Mouse (Mus musculus): ENCODE data around the gene Zfyve26. TPM values are rescaled to one million over a fixed set of nuclear protein-coding genes. Genes with fewer than 3 reads are reported as not detected.

Gene Zfyve26
- total and polyA plus RNA-seq, 3 experiments = 10.8 to 14.8 (median 14.3) TPM

DNA sequence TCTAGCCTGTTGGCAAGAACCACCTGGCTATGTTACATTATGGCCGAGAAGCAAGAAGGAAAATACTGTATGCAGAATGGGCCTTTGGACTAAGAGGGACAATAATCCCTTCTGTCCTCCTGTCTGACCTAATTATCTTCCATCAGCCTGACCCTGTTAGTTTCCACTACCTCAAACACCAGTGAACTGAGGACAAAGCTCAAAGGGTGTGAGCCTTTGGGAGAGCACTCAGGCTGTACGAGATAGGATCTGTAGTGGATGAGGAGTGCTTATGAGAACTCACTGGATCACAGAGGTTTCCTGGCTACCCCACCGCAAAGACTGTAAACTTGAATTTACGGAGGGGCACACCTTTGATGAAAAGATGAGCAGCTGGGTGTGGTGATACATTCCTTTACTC, 17.6 kb upstream of the Zfyve26 start:
- 86% methylated on average over 4 of the region's 4 CpGs for WGBS
- Histone ChIP-seq H3K27me3 (ENCODE audit: control insufficient read depth, insufficient read depth, low read length) (no peaks in the 10 kb centered on the region), H3K9ac (ENCODE audit: low read depth, low read length) (no peak overlapping the region), H3K27ac (no peak overlapping the region), H3K4me3 (no peak overlapping the region), H3K79me2 (replicated peaks; ENCODE audit: control insufficient read depth, insufficient read depth, low read length) (no peaks in the 10 kb centered on the region), H3K36me3 (ENCODE audit: control insufficient read depth, insufficient read depth, low read length) (no peaks in the 10 kb centered on the region), H3K4me1 (ENCODE audit: control insufficient read depth, insufficient read depth, low read length) (no peaks in the 10 kb centered on the region)
- DNase-seq = no peak
- intact Hi-C loops (cut with DNase I) = no loop called here
- TF ChIP-seq CTCF (IDR thresholded peaks at IDR 0.05) (no peak), EP300 (IDR thresholded peaks at IDR 0.05; ENCODE audit: insufficient read depth, low read depth, low read length) (no peak), POLR2A (IDR thresholded peaks at IDR 0.05; ENCODE audit: insufficient read depth, low read depth, low read length) (no peak)

GRCm38 (mm10) chr12:79306013-79306412, 9.9 kb upstream of the Zfyve26 start:
- Histone ChIP-seq H3K27ac (no peak overlapping the region), H3K36me3 (ENCODE audit: control insufficient read depth, insufficient read depth, low read length) (no peaks in the 10 kb centered on the region), H3K9ac (ENCODE audit: low read depth, low read length) (no peak overlapping the region), H3K79me2 (replicated peaks; ENCODE audit: control insufficient read depth, insufficient read depth, low read length) (no peaks in the 10 kb centered on the region), H3K4me1 (ENCODE audit: control insufficient read depth, insufficient read depth, low read length) (no peaks in the 10 kb centered on the region), H3K27me3 (ENCODE audit: control insufficient read depth, insufficient read depth, low read length) (no peaks in the 10 kb centered on the region), H3K4me3 (no peak overlapping the region)
- DNase-seq = no peak
- WGBS = 85% methylated on average over 4 of the region's 4 CpGs
- TF ChIP-seq CTCF (IDR thresholded peaks at IDR 0.05) (no peak), EP300 (IDR thresholded peaks at IDR 0.05; ENCODE audit: insufficient read depth, low read depth, low read length) (no peak), POLR2A (IDR thresholded peaks at IDR 0.05; ENCODE audit: insufficient read depth, low read depth, low read length) (no peak)
- intact Hi-C loops (cut with DNase I) = no loop called here

DNA sequence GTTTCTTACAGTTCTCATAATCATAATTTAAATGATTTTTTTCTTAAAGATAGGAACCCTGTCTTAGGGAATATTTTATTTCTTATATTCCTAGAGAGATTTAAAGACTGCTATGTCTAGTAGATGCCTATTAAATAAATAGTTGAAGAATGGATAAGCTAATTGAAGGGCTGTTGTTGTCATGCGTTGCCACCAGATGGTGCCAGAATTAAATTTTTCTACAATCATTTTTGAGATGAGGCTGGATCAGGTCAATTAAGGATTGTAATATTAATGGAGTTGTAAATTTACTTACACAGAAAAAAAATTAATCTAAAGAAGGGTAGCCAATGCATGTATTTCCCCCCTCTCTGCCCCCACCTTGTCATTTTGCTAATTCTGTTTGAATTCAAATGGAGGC, 9.0 kb upstream of the Zfyve26 start:
- DNase-seq = no peak
- H3K79me2 ChIP-seq (replicated peaks; ENCODE audit: control insufficient read depth, insufficient read depth, low read length) = no peaks in the 10 kb centered on the region
- H3K27ac ChIP-seq = no peak overlapping the region
- TF ChIP-seq CTCF (IDR thresholded peaks at IDR 0.05) = peak; percentile 56
- TF ChIP-seq EP300 (IDR thresholded peaks at IDR 0.05; ENCODE audit: insufficient read depth, low read depth, low read length) = no peak
- TF ChIP-seq POLR2A (IDR thresholded peaks at IDR 0.05; ENCODE audit: insufficient read depth, low read depth, low read length) = no peak
- WGBS = 57% methylated on average over 1 of the region's 1 CpGs
- H3K9ac ChIP-seq (ENCODE audit: low read depth, low read length) = no peak overlapping the region
- H3K4me3 ChIP-seq = no peak overlapping the region
- no peaks in the 10 kb centered on the region for H3K36me3 ChIP-seq (ENCODE audit: control insufficient read depth, insufficient read depth, low read length)
- intact Hi-C loops (cut with DNase I) = no loop called here
- H3K27me3 ChIP-seq (ENCODE audit: control insufficient read depth, insufficient read depth, low read length) = no peaks in the 10 kb centered on the region
- H3K4me1 ChIP-seq (ENCODE audit: control insufficient read depth, insufficient read depth, low read length) = no peaks in the 10 kb centered on the region

DNA sequence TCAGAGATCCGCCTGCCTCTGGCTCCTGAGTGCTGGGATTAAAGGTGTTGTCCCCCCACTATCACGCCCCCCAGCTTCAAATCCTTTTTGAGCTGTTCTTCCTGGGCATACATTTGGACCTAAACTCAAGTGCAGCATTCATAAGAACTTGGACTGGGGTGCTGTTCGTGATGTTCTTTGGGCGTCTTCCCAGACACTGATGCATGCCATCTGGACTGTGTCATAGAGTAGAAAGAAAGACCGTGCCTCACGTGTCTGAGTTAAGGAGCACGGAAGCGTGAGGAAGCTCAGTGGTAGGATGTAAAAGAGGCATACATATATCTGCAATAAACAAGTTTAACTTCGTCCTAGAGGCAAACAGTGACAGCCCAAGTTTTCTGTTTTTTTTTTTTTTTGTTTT, 5.7 kb upstream of the Zfyve26 start:
- WGBS = 56% methylated on average over 9 of the region's 9 CpGs
- TF ChIP-seq EP300 (IDR thresholded peaks at IDR 0.05; ENCODE audit: insufficient read depth, low read depth, low read length) (0 out of 2 replicates have a peak, but pooled peaks have one; percentile 37), POLR2A (IDR thresholded peaks at IDR 0.05; ENCODE audit: insufficient read depth, low read depth, low read length) (no peak)
- Histone ChIP-seq H3K9ac (ENCODE audit: low read depth, low read length) (no peak overlapping the region), H3K4me3 (no peak overlapping the region), H3K4me1 (ENCODE audit: control insufficient read depth, insufficient read depth, low read length) (no peaks in the 10 kb centered on the region), H3K36me3 (ENCODE audit: control insufficient read depth, insufficient read depth, low read length) (no peaks in the 10 kb centered on the region), H3K79me2 (replicated peaks; ENCODE audit: control insufficient read depth, insufficient read depth, low read length) (no peaks in the 10 kb centered on the region), H3K27ac (no peak overlapping the region), H3K27me3 (ENCODE audit: control insufficient read depth, insufficient read depth, low read length) (no peaks in the 10 kb centered on the region)
- intact Hi-C loops (cut with DNase I) = no loop called here
- DNase-seq = peak; percentile 56 to 61

DNA sequence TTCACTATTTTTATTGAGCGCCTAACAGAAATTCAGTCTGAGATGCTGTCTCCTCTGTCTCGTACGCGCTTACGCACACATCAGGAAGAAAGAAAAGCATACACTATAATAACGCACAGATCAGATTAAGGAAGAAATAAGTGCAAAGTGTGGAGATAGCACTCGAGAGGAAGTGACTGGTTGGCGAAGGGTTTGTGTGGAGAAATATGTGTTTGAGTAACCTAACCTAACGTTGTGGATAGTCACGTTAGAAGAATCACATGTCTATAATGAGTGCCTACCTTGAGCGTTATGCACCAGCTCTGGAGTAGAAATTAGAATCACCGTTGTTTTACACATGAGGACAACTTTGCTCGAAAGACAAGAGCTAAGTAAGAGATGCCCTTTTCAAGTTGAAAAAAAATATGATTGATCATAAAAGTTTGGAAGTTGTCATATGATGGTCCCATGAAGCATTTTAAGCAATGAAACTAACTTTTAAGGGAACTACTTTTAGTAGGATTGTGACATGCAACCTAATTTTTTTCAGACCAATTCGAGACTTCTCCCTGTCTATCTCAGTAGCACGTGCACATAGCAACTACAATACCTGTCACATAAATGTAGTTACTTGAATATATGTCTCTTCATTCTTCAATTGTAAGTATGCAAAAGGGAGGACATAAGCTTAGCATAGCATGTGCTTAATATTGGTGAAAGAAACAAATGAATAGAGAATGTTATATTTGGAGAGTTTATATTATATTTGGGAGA, 2.0 kb upstream of the Zfyve26 start:
- no peak overlapping the region for H3K9ac ChIP-seq (ENCODE audit: low read depth, low read length)
- intact Hi-C loops (cut with DNase I) = no loop called here
- TF ChIP-seq CTCF (IDR thresholded peaks at IDR 0.05) (no peak), EP300 (IDR thresholded peaks at IDR 0.05; ENCODE audit: insufficient read depth, low read depth, low read length) (no peak), POLR2A (IDR thresholded peaks at IDR 0.05; ENCODE audit: insufficient read depth, low read depth, low read length) (no peak)
- no peak for DNase-seq
- no peaks in the 10 kb centered on the region for H3K79me2 ChIP-seq (replicated peaks; ENCODE audit: control insufficient read depth, insufficient read depth, low read length)
- H3K36me3 ChIP-seq (ENCODE audit: control insufficient read depth, insufficient read depth, low read length) = no peaks in the 10 kb centered on the region; the same call in 1 of the 2 replicates
- 12% methylated on average over 15 of the region's 15 CpGs for WGBS
- no peak overlapping the region for H3K27ac ChIP-seq
- peak overlapping the region; percentile 92; the same call in 1 of the 2 replicates for H3K4me3 ChIP-seq
- H3K4me1 ChIP-seq (ENCODE audit: control insufficient read depth, insufficient read depth, low read length) = peaks cover 2% of the 10 kb centered on the region
- no peaks in the 10 kb centered on the region for H3K27me3 ChIP-seq (ENCODE audit: control insufficient read depth, insufficient read depth, low read length)

DNA sequence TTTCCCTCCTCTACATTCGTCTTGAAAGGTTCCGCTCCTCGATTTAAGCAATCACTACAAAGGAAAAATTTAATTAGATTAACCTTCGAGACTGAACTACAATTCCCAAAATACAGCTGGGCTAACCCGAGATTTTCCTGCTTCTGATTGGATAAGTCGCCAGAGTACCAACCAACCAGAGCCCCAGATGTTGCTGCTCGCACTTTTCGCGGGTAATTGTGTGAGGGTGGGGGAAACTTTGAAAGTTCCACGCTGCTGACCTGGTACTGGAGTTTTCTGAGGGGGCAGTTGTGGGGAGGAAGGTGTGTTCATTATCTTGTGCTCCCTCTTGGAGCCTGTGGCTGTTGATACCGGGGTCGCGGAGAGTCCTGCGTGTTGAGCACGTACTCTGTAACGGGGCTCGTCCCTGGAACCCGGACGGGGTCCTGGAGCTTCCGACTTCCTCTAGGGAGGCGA, 1.0 kb upstream of the Zfyve26 start, which contains the start of gene Rad51b:
Gene Rad51b, plus strand, starts transcription at position 162 of the 456 bp plus-strand sequence.
- intact Hi-C loops (cut with DNase I) = no loop called here
- H3K79me2 ChIP-seq (replicated peaks; ENCODE audit: control insufficient read depth, insufficient read depth, low read length) = no peaks in the 10 kb centered on the region
- no peaks in the 10 kb centered on the region for H3K27me3 ChIP-seq (ENCODE audit: control insufficient read depth, insufficient read depth, low read length)
- H3K27ac ChIP-seq = peak within 1 kb of the TSS; percentile 71
- H3K9ac ChIP-seq (ENCODE audit: low read depth, low read length) = peak within 1 kb of the TSS; percentile 83
- TF ChIP-seq POLR2A (IDR thresholded peaks at IDR 0.05; ENCODE audit: insufficient read depth, low read depth, low read length) (no peak), CTCF (IDR thresholded peaks at IDR 0.05) (no peak), EP300 (IDR thresholded peaks at IDR 0.05; ENCODE audit: insufficient read depth, low read depth, low read length) (no peak)
- DNase-seq = peak; percentile 70 to 82
- WGBS = under 1% methylated on average over 21 of the region's 21 CpGs
- H3K4me1 ChIP-seq (ENCODE audit: control insufficient read depth, insufficient read depth, low read length) = peaks cover 2% of the 10 kb centered on the region
- no peaks in the 10 kb centered on the region; the same call in 1 of the 2 replicates for H3K36me3 ChIP-seq (ENCODE audit: control insufficient read depth, insufficient read depth, low read length)
- peak within 1 kb of the TSS; percentile 92 for H3K4me3 ChIP-seq

All from heart, adult 2 months (tissue).